Mouse (Mus musculus) thymus, adult 2 months (tissue): Measurements from ENCODE around the gene Ing1.

Source experiments
- CTCF ChIP-seq: fragments of 200-500 bp; IDR thresholded peaks from 2 replicates; pipeline ENCODE4 v1.5.1; 2012; ENCODE audit warnings: mild to moderate bottlenecking, control low read depth, low read length, moderate library complexity, borderline replicate concordance; ENCODE audit not compliant: control insufficient read depth, poor library complexity, insufficient read depth; ENCODE audit errors: extremely low read depth
- POLR2A ChIP-seq: fragments of 200-500 bp; IDR thresholded peaks from 2 replicates; pipeline ENCODE4 v1.6.1; 2012; ENCODE audit warnings: mild to moderate bottlenecking, low read length, control low read depth, moderate library complexity; ENCODE audit not compliant: control insufficient read depth, poor library complexity, insufficient read depth; ENCODE audit errors: extremely low read depth

GRCm38 (mm10) chr8:11608848-11609247 is 53.5 kb downstream of the Ing1 start:
- no peak for TF ChIP-seq CTCF
- TF ChIP-seq POLR2A: no peak
